In genomic region chr1:168733066-168733465, GRCm38 (mm10) we compare ENCODE assay signal across 13 mouse cellular contexts.
"Had no signal": no experiment of that assay in that cellular context is flagged by ENCODE, and none has a peak within 500 bp of the region (broad histone marks: within the 10 kb centered on the region; RNA-seq: fewer than 3 reads in every experiment).

No protein-coding gene starts in this region.

- DNase-seq: gastrocnemius, adult 2 months; gastrocnemius, postnatal 10 days; gastrocnemius, postnatal 25 days; heart, adult 18-20 months; heart, postnatal 10 days; heart, postnatal 4 days; kidney, adult 18-20 months; kidney, adult 8-10 months; kidney, postnatal 10 days; kidney, postnatal 25 days; kidney, postnatal 4 days; liver; liver, embryonic 13.5 days had no signal
